Mouse (Mus musculus) E14TG2a.4 (cell line): ENCODE measurements around the gene Cyp1a1.

Experiments
- CTCF ChIP-seq: conservative IDR thresholded peaks from 2 replicates; pipeline ENCODE4 v1.5.1; 2014; ENCODE audit warnings: low read length
- NANOG ChIP-seq: IDR thresholded peaks from 2 replicates; pipeline ENCODE4 v1.6.1; 2014; ENCODE audit warnings: borderline replicate concordance, low read length, mixed read lengths

- TF ChIP-seq CTCF (no peak), NANOG (no peak)
Measured at GRCm38 (mm10) chr9:57739863-57740262, 52.1 kb downstream of the Cyp1a1 start.
